Mouse (Mus musculus) C2C12 (cell line): Measurements from ENCODE around the gene Clca2. TPM values are rescaled to one million over a fixed set of nuclear protein-coding genes. Genes with fewer than 3 reads are reported as not detected.

Experiments used
- H3K27me3 ChIP-seq: one replicate; pipeline ENCODE4 v1.6.1; 2011; ENCODE audit not compliant: control insufficient read depth, insufficient read depth, insufficient read length
- H3K36me3 ChIP-seq: one replicate; pipeline ENCODE4 v1.6.1; 2011; ENCODE audit not compliant: control insufficient read depth, insufficient read depth
- H3K4me3 ChIP-seq: one replicate; pipeline ENCODE4 v1.5.1; 2011; ENCODE audit warnings: mild to moderate bottlenecking, control low read depth; ENCODE audit not compliant: poor library complexity, insufficient read depth, severe bottlenecking
- H3K79me2 ChIP-seq: one replicate; pipeline ENCODE4 v1.6.1; 2011; ENCODE audit not compliant: control insufficient read depth, insufficient read depth
- H3K79me3 ChIP-seq: one replicate; pipeline ENCODE4 v1.6.1; 2011; ENCODE audit warnings: low read depth, control low read depth
- H3ac ChIP-seq: one replicate; pipeline ENCODE3; 2011; ENCODE audit warnings: low read depth; ENCODE audit not compliant: control insufficient read depth, insufficient read length
- CEBPB ChIP-seq: IDR thresholded peaks from one replicate; pipeline ENCODE4 v1.6.1; 2011; ENCODE audit warnings: low read depth, mild to moderate bottlenecking, control low read depth, moderate library complexity
- CTCF ChIP-seq: IDR thresholded peaks from one replicate; pipeline ENCODE4 v1.5.1; 2011; ENCODE audit not compliant: control insufficient read depth, insufficient read depth, insufficient read length
- FOSL1 ChIP-seq: IDR thresholded peaks from one replicate; pipeline ENCODE4 v1.8.0; 2011; ENCODE audit warnings: mild to moderate bottlenecking, low read length; ENCODE audit not compliant: poor library complexity, insufficient read depth, severe bottlenecking
- MAX ChIP-seq: IDR thresholded peaks from one replicate; pipeline ENCODE4 v1.6.1; 2011; ENCODE audit warnings: mild to moderate bottlenecking, control low read depth
- MYOD1 ChIP-seq: IDR thresholded peaks from one replicate; pipeline ENCODE4 v1.6.1; 2011; ENCODE audit warnings: low read depth; ENCODE audit not compliant: control insufficient read depth, insufficient read length
- MYOG ChIP-seq: IDR thresholded peaks from one replicate; pipeline ENCODE4 v1.6.1; 2011; ENCODE audit not compliant: control insufficient read depth, insufficient read length; ENCODE audit errors: extremely low read depth
- USF1 ChIP-seq: IDR thresholded peaks from one replicate; pipeline ENCODE4 v1.6.1; 2011; ENCODE audit warnings: low read depth, mild to moderate bottlenecking, control low read depth, moderate library complexity
- polyA plus RNA-seq: library from polyadenylated mRNA; unstranded; fragments of >200 nt; fragmentation: generic; extraction: Trizol; gene quantifications from one replicate; pipeline ENCODE4 v1.2.1, GENCODE M21; 2012; ENCODE audit warnings: missing spikeins

Clca2 gene
- polyA plus RNA-seq, 1 experiment: 0.27 TPM

- Histone ChIP-seq H3K4me3 (no peak overlapping the region), H3K27me3 (no peaks in the 10 kb centered on the region), H3K36me3 (no peaks in the 10 kb centered on the region), H3ac (no peak overlapping the region), H3K79me3 (peaks cover 1% of the 10 kb centered on the region), H3K79me2 (peaks cover 19% of the 10 kb centered on the region)
- TF ChIP-seq USF1 (no peak), MAX (no peak), MYOG (no peak), FOSL1 (no peak)
Measured at GRCm38 (mm10) chr3:145103321-145103720, 4.1 kb upstream of the Clca2 start.

GRCm38 (mm10) chr3:145101891-145102555 lies 2.8 kb upstream of the Clca2 start:
- H3K36me3 ChIP-seq: no peaks in the 10 kb centered on the region
- no peak overlapping the region for H3ac ChIP-seq
- no peaks in the 10 kb centered on the region for H3K27me3 ChIP-seq
- TF ChIP-seq FOSL1 (peak; percentile 10), MYOG (no peak), CEBPB (peak; percentile 91)
- H3K79me3 ChIP-seq: peaks cover 1% of the 10 kb centered on the region
- peaks cover 19% of the 10 kb centered on the region for H3K79me2 ChIP-seq
- peak overlapping the region; percentile 19 for H3K4me3 ChIP-seq

- no peak overlapping the region for H3K4me3 ChIP-seq
- no peaks in the 10 kb centered on the region for H3K36me3 ChIP-seq
- no peaks in the 10 kb centered on the region for H3K27me3 ChIP-seq
- no peak overlapping the region for H3ac ChIP-seq
- no peaks in the 10 kb centered on the region for H3K79me2 ChIP-seq
- TF ChIP-seq MAX (no peak), CEBPB (no peak), MYOG (no peak), MYOD1 (no peak), FOSL1 (no peak), CTCF (no peak), USF1 (no peak)
- H3K79me3 ChIP-seq: no peaks in the 10 kb centered on the region
Measured at GRCm38 (mm10) chr3:145087857-145088598, 11.2 kb downstream of the Clca2 start.

- H3K79me3 ChIP-seq: no peaks in the 10 kb centered on the region
- TF ChIP-seq USF1 (no peak), CTCF (no peak), FOSL1 (no peak), MYOG (no peak), MAX (no peak), CEBPB (no peak), MYOD1 (no peak)
- no peak overlapping the region for H3K4me3 ChIP-seq
- H3K27me3 ChIP-seq: no peaks in the 10 kb centered on the region
- no peaks in the 10 kb centered on the region for H3K36me3 ChIP-seq
- no peak overlapping the region for H3ac ChIP-seq
- no peaks in the 10 kb centered on the region for H3K79me2 ChIP-seq
Measured at GRCm38 (mm10) chr3:145086180-145086579, 13.1 kb downstream of the Clca2 start.

- Histone ChIP-seq H3K27me3 (no peaks in the 10 kb centered on the region), H3K79me3 (no peaks in the 10 kb centered on the region), H3K79me2 (no peaks in the 10 kb centered on the region), H3ac (no peak overlapping the region), H3K36me3 (no peaks in the 10 kb centered on the region), H3K4me3 (no peak overlapping the region)
- TF ChIP-seq MYOD1 (no peak), MAX (no peak), CTCF (no peak), USF1 (no peak), CEBPB (no peak), FOSL1 (no peak), MYOG (no peak)
Measured at GRCm38 (mm10) chr3:145083081-145083480, 16.2 kb downstream of the Clca2 start.

- Histone ChIP-seq H3K4me3 (no peak overlapping the region), H3ac (no peak overlapping the region), H3K79me2 (no peaks in the 10 kb centered on the region), H3K36me3 (no peaks in the 10 kb centered on the region), H3K27me3 (no peaks in the 10 kb centered on the region), H3K79me3 (no peaks in the 10 kb centered on the region)
- TF ChIP-seq MYOD1: no peak
- TF ChIP-seq CEBPB: no peak
- TF ChIP-seq CTCF: no peak
Measured at GRCm38 (mm10) chr3:145080904-145081303, 18.3 kb downstream of the Clca2 start.
